Mouse (Mus musculus): Measurements from ENCODE around the gene Hddc2. TPM values are rescaled to one million over a fixed set of nuclear protein-coding genes. Genes with fewer than 3 reads are reported as not detected.
"Not testable (repeated sequence)": the region's sequence is repeated elsewhere in the genome, so short reads cannot be mapped to it uniquely, and the experiment has no call there.

Hddc2 gene
- polyA plus RNA-seq, 1 experiment from 2014 or later: 42.0 TPM

- Histone ChIP-seq H3K27ac (no peak overlapping the region), H3K9me3 (replicated peaks) (no peaks in the 10 kb centered on the region), H3K4me1 (replicated peaks) (no peaks in the 10 kb centered on the region), H3K4me2 (no peak overlapping the region), H3K36me3 (no peaks in the 10 kb centered on the region), H3K4me3 (no peak overlapping the region), H3K27me3 (no peaks in the 10 kb centered on the region), H3K9ac (no peak overlapping the region)
- 76% methylated on average over 7 of the region's 7 CpGs for WGBS
- no peak for ATAC-seq (replicated peaks; ENCODE audit: insufficient number of reproducible peaks, insufficient read depth, low FRiP score, low read depth)
Observed at GRCm38 (mm10) chr10:31354886-31355461, 41.8 kb downstream of the Hddc2 start.

- 59% methylated on average over 4 of the region's 4 CpGs for WGBS
- Histone ChIP-seq H3K4me2 (no peak overlapping the region), H3K9ac (no peak overlapping the region), H3K27ac (no peak overlapping the region), H3K36me3 (no peaks in the 10 kb centered on the region), H3K4me3 (no peak overlapping the region), H3K9me3 (replicated peaks) (no peaks in the 10 kb centered on the region), H3K4me1 (replicated peaks) (no peaks in the 10 kb centered on the region), H3K27me3 (no peaks in the 10 kb centered on the region)
- no peak for ATAC-seq (replicated peaks; ENCODE audit: insufficient number of reproducible peaks, insufficient read depth, low FRiP score, low read depth)
Observed at GRCm38 (mm10) chr10:31359749-31360148, 46.6 kb downstream of the Hddc2 start.

GRCm38 (mm10) chr10:31370200-31370599 lies 57.0 kb downstream of the Hddc2 start:
- not testable (repeated sequence) for H3K9ac ChIP-seq; H3K36me3 ChIP-seq; H3K4me2 ChIP-seq; H3K27me3 ChIP-seq; H3K9me3 ChIP-seq (replicated peaks); H3K27ac ChIP-seq; H3K4me3 ChIP-seq; ATAC-seq (replicated peaks; ENCODE audit: insufficient number of reproducible peaks, insufficient read depth, low FRiP score, low read depth); H3K4me1 ChIP-seq (replicated peaks)
- WGBS: 10% methylated on average over 4 of the region's 5 CpGs

Other genes with a start within 250 kb of the Hddc2 start
- 12.2 and 13.8 TPM in 2 replicates for gene Tpd52l1, start 132.6 kb downstream of the Hddc2 start, polyA plus RNA-seq (2015; fragmentation: Nextera tagmentation; extraction: Ambion mirVana)

Data from heart, embryonic 15.5 days (tissue).